Mouse (Mus musculus): ENCODE measurements around the gene Tpbpa.
"Not testable (repeated sequence)": the region's sequence is repeated elsewhere in the genome, so short reads cannot be mapped to it uniquely, and the experiment has no call there.

Gene Tpbpa

GRCm38 (mm10) chr13:60941884-60942283 lies at the start of gene Tpbpa:
Tpbpa (minus strand) TSS chr13:60941984.
- DNase-seq (ENCODE audit: low read depth), result not testable (repeated sequence)

- not testable (repeated sequence) for DNase-seq (ENCODE audit: low read depth)
Measured at GRCm38 (mm10) chr13:60986915-60987314, 45.1 kb upstream of the Tpbpa start.

DNA sequence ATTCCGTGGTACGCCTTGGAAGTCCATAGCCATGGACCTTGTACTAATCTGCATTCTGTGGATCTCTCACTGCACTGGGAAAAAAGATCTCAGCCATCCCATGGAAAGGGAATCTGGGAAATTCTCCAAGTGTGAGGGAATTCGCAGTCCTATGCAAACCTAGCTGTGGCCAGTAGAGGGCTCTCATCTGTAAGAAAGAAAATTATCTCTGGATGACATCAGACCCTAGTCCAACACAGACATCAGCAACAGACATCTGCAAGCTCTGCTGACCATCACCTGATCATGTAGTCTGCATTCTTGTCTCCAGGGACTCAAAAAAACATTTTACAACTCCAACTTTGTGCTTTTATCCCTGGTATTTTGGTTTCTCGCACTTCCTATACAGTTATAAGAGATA lies 30.5 kb upstream of the Tpbpa start:
- DNase-seq (ENCODE audit: low read depth), result peak; percentile 6

DNA sequence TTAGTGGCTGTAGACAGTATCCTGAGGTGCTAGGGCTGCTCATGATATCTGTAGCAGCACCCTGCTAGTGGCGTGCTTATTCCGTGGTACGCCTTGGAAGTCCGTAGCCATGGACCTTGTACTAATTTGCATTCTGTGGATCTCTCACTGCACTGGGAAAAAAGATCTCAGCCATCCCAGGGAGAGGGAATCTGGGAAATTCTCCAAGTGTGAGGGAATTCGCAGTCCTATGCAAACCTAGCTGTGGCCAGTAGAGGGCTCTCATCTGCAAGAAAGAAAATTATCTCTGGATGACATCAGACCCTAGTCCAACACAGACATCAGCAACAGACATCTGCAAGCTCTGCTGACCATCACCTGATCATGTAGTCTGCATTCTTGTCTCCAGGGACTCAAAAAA lies 22.2 kb upstream of the Tpbpa start:
- not testable (repeated sequence) for DNase-seq (ENCODE audit: low read depth)

GRCm38 (mm10) chr13:60961706-60962105 lies 19.9 kb upstream of the Tpbpa start:
- peak; percentile 18 for DNase-seq (ENCODE audit: low read depth)

DNA sequence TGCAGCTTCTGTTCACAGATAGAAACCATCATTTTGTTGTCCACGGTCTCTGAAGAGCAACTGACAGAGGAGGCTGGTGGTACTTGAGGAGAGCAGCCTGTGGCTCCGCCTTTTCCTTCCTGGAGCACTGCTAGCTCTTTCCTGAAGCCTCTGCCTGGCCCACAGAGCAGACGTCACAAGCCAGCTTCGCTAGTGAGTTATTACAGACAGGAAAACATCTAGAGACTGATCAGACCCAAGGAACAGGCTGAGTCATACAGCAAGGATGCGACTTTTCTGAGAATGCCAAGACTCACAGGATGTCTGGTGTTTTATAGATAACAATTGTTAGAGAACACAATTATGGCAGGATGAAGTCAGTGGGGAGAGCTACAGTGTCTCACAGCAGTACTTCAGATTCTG lies 5.3 kb downstream of the Tpbpa start, which contains the start of the genes Gm49391 and Ctla2a:
TSS of gene Gm49391 (minus strand) at position 72 of the 402 bp plus-strand sequence.
TSS of gene Ctla2a (minus strand) at position 126 of the 402 bp plus-strand sequence.
- DNase-seq (ENCODE audit: low read depth), result peak; percentile 99

DNA sequence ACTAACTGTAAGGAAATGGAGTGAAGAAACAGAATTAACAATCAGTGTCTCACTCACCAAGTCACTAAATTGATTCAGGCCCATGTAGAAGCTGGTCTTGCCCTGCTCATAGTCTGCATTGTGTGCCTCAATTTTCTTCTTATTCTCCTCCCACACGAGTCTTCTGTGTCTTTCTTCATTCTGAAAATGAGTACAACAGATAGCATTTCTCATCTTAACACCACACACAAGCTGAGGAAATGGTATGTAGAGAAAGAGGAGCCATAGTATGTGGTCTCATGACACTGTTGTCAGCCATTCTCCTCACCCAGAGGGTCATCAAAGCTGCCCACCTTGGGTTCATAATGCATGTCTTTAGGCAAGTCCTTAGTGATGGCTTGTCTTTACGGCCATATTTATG lies 6.3 kb downstream of the Tpbpa start, which contains the start of gene Gm49393:
TSS of gene Gm49393 (minus strand) at position 101 of the 400 bp plus-strand sequence.
- DNase-seq (ENCODE audit: low read depth), result not testable (repeated sequence)

GRCm38 (mm10) chr13:60904780-60905179 lies 37.0 kb downstream of the Tpbpa start, which contains the start of gene Tpbpb:
Tpbpb (minus strand) TSS chr13:60904880.
- DNase-seq (ENCODE audit: low read depth), result not testable (repeated sequence)

DNA sequence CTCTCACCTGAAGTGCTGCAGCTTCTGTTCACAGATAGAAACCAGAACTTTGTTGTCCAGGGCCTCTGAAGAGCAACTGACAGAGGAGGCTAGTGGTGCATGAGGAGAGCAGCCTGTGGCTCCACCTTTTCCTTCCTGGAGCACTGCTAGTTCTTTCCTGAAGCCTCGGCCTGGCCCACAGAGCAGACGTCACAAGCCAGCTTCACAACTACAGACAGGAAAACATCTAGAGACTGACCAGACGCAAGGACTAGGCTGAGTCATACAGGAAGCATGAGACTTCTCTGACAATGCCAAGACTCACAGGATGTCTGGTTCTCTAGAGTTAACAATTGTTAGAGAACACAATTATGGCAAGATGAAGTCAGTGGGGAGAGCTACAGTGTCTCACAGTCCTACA lies 44.5 kb downstream of the Tpbpa start, which contains the start of gene Ctla2b:
TSS of gene Ctla2b (minus strand) at position 120 of the 400 bp plus-strand sequence.
- peak; percentile 99 for DNase-seq (ENCODE audit: low read depth)

GRCm38 (mm10) chr13:60896794-60897193 lies 45.0 kb downstream of the Tpbpa start, which contains the start of gene Gm49392:
Gm49392 (minus strand) TSS chr13:60896894.
- not testable (repeated sequence) for DNase-seq (ENCODE audit: low read depth)

DNA sequence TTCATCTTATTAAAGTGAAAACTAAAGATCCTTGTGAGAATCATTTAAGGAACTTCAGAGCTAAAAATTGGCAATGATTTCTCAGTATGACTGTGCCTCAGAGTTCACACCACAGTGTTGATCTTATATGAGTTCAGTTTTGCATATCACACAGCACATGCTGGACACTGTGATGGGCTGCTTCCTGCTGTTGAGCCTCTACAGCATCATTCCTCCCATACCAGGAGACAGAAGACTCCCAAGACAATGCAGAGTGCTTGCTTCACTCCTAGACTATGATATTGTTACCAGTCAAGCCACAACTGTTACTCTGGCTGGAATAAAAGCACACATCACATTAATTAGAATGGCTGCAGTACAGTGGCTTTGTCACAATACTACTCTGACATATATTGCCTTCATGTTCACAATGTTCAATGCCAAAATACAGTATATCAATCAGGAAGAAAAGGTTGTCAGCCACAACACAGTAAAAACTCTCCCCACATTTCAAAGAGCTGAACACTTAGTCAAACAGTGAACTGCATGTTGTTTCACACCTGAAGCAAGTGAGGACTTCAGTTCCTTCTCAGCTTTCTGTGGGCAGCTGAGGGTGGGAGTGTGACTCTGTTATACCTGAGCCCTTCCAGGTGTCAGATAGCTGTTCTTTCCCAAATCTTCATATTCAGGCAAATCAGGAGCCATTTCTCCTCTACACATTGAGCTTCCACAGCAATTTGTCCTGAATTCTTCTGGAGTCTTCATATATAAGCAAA lies 46.2 kb downstream of the Tpbpa start:
- DNase-seq (ENCODE audit: low read depth), result peak; percentile 54

DNA sequence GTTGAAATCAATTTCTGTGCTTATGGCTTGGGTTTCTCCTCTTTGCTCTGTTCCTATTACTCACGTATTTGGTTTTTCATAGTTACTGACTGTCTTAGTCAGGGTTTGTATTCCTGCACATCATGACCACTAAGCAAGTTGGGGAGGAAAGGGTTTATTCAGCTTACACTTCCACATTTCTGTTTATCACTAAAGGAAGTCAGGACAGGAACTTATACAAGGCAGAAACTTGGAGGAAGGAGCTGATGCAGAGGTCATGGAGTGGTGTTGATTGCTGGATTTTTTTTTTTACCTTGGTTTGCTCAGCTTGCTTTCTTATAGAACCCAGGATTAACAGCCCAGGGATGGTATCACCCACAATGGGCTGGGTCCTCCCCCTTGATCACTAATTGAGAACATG lies 49.5 kb downstream of the Tpbpa start:
- peak; percentile 85 for DNase-seq (ENCODE audit: low read depth)

All from 416B (cell line).